Mouse (Mus musculus) T-cell, adult 2 months (primary cell): ENCODE measurements at regions not wholly inside any gene's neighbourhood (a gene's known extent, or its start where the extent isn't known, plus 50 kb on each side); places are given as distances from the start of the nearest gene placed in this dataset.

Source experiments
- DNase-seq: peaks from one replicate; pipeline ENCODE4 v3.0.0; 2022; ENCODE audit warnings: low spot score

- no peak for DNase-seq
These were observed 119.3 kb downstream of the Ttc8 start for GRCm38 (mm10) chr12:99039497-99040322.

- no peak for DNase-seq
These were observed 121.2 kb downstream of the Ttc8 start for GRCm38 (mm10) chr12:99041606-99042005.

- no peak for DNase-seq
These were observed 122.8 kb downstream of the Ttc8 start for GRCm38 (mm10) chr12:99042918-99043862.

- DNase-seq, result no peak
These were observed 124.1 kb downstream of the Ttc8 start for GRCm38 (mm10) chr12:99044477-99044876.

GRCm38 (mm10) chr12:99050426-99050825 lies 130.1 kb downstream of the Ttc8 start:
- no peak for DNase-seq

- no peak for DNase-seq
These were observed 132.2 kb downstream of the Ttc8 start for GRCm38 (mm10) chr12:99052599-99052998.

- DNase-seq, result no peak
These were observed 137.1 kb downstream of the Ttc8 start for GRCm38 (mm10) chr12:99057521-99057920.

GRCm38 (mm10) chr12:99058916-99059315 lies 138.5 kb downstream of the Ttc8 start:
- no peak for DNase-seq

- DNase-seq, result no peak
These were observed 139.1 kb downstream of the Ttc8 start for GRCm38 (mm10) chr12:99059491-99059890.

GRCm38 (mm10) chr12:99060702-99061101 lies 140.3 kb downstream of the Ttc8 start:
- DNase-seq, result no peak

- DNase-seq, result no peak
These were observed 143.1 kb downstream of the Ttc8 start for GRCm38 (mm10) chr12:99063441-99063840.

GRCm38 (mm10) chr12:99063885-99064284 lies 143.5 kb downstream of the Ttc8 start:
- no peak for DNase-seq

- no peak for DNase-seq
These were observed 147.6 kb downstream of the Ttc8 start for GRCm38 (mm10) chr12:99067962-99068361.

GRCm38 (mm10) chr12:99073766-99074165 lies 153.4 kb downstream of the Ttc8 start:
- no peak for DNase-seq

- DNase-seq, result no peak
These were observed 157.0 kb downstream of the Ttc8 start for GRCm38 (mm10) chr12:99077366-99077765.

GRCm38 (mm10) chr12:99079873-99080272 lies 159.5 kb downstream of the Ttc8 start:
- DNase-seq, result no peak

- no peak for DNase-seq
These were observed 163.2 kb downstream of the Ttc8 start for GRCm38 (mm10) chr12:99083616-99084015.

GRCm38 (mm10) chr12:99084144-99084543 lies 163.8 kb downstream of the Ttc8 start:
- peak; percentile 77 for DNase-seq

GRCm38 (mm10) chr12:99087286-99087685 lies 166.9 kb downstream of the Ttc8 start:
- no peak for DNase-seq

- DNase-seq, result no peak
These were observed 171.4 kb downstream of the Ttc8 start for GRCm38 (mm10) chr12:99091770-99092169.

GRCm38 (mm10) chr12:99093151-99093550 lies 172.8 kb downstream of the Ttc8 start:
- DNase-seq, result no peak

- DNase-seq, result no peak
These were observed 173.6 kb downstream of the Ttc8 start for GRCm38 (mm10) chr12:99093989-99094388.
